Mouse (Mus musculus) cerebellum, postnatal 10 days (tissue): ENCODE results near the gene Rtf1.

ENCODE experiments used
- DNase-seq, 2 experiments: peaks; one replicate each; pipeline ENCODE4 v3.0.0; 2021; ENCODE audit warnings: mixed read lengths in 2 of 2

Gene Rtf1

GRCm38 (mm10) chr2:119737124-119737523, 62.3 kb downstream of the Rtf1 start:
- DNase-seq = peak; percentile 28 to 44

DNA sequence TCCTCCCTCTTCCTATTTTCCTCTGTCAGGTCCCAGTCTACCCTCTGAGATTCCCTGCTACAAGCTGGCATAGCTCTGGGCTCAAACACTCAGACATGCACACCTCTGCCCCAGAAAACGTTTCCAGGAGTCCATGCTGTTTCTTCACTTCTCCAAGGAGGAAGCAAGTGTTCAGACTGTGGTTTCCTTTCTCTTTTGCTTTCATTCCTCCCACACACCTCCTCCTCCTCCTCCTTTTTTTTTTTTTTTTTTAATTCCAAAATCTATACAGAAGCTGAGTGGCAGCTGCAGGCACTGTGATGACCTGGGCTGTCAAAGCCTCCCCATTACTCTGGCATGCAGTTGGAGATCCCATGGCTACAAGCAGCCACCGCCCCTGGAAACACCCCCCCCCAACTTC, 65.7 kb downstream of the Rtf1 start:
- DNase-seq = no peak

- peak; percentile 39 to 59 for DNase-seq
These were observed 66.9 kb downstream of the Rtf1 start, which contains the start of gene Itpka for GRCm38 (mm10) chr2:119741581-119742411. Gene Itpka, plus strand, starts transcription at chr2:119742337.

GRCm38 (mm10) chr2:119742461-119743175, 67.8 kb downstream of the Rtf1 start:
- DNase-seq = peak; percentile 32 to 36

DNA sequence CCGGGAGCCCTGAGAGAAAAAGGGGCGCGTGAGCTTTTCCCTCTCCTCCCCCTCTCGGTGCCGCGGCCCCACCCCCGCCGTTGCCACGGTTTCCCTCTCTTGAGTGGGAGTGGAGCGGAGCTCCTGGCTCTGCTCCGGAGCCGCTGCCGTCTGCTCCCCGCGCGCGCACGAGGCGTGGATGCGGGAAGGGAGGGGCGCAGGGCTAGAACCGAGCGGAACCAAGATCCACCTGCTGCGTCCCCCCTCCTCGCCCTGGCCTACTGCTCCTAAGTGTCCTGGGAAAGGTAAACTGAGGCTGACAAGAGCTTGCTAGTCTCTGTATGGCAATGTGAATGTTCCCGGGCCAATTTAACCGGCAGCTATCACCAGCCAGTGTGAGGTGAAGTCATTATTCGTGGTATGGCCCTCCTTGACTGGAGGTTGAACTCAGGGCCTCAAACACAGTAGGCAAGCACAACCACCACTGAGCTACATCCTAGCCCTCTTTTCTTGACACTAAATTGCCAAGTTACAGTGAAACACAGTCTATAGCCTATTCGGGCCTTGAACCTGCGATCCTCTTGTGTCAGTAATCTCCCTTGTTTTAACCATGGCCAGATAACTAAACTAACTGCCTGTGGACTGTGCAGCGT, 68.4 kb downstream of the Rtf1 start:
- DNase-seq = peak; percentile 29 to 31

GRCm38 (mm10) chr2:119743808-119744162, 68.9 kb downstream of the Rtf1 start:
- DNase-seq = peak in 1 of 2 experiments; percentile 18

DNA sequence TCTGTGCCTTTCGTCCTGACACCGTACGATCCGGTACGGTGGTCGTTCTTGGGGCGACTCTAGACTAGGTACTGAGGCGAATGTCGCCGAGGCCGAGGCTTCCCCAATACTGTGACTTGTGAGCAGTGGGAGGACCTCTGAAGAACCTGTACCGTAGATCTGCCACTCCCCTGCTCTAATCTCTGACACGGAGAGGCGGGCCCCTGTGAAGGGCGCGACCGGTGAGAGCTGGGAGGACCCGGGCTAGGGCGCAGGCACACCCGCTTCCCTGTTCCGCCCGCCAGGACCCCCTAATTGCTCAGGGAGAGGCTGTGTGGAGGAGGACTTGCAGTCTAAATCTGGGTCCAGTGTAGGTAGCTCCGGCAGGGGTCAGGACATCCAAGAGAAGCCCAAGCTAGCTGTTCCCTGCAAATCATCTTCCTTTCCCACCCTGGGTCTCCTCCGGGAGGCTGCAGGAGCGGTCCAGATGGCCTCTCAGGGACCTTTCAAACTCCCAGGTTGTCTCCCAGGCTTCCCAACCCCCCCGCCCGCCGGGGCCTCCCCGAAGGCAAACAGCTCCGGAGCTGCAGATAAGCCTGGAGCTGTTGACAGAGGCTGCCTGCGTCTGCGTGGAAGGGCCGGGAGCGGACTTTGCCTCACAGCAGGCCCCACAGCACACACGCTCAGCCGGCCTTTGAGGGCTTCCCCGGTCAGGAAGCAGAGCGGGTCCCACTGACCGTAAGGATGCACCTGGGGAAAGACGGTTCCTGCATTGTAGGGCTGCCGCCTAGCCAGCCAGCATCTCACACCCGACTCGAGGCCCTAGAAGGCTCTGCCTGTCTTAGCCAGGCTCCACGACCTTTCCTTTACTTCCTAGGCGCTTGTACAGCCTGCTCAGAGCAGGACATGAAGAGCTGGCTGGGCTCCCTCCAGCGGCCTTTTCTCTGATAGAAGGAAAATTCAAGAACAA, 69.6 kb downstream of the Rtf1 start:
- DNase-seq = peak; percentile 17 to 25

GRCm38 (mm10) chr2:119745281-119745680, 70.4 kb downstream of the Rtf1 start:
- peak; percentile 38 to 52 for DNase-seq

DNA sequence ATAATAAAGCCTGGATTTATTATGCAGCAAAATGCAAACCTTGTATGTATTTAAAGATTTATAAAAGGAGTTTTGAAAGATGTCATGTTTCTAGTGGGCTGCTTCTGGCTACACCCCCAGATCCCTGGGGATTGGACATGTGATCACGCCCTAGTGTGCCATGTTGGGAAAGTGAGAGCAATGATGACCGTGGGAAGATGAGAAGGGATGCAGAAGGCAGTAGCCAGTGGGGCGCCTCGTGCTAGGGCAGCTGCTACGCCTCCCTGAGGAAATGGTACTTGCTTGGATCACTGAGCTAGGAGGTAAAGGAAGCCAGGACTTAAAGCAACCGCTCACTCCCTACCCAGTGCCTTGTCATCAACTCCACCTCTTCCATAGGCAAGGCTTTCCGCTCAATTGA, 72.7 kb downstream of the Rtf1 start:
- no peak for DNase-seq

GRCm38 (mm10) chr2:119749260-119749659, 74.4 kb downstream of the Rtf1 start:
- no peak for DNase-seq

- peak; percentile 14 to 34 for DNase-seq
These were observed 82.8 kb downstream of the Rtf1 start for GRCm38 (mm10) chr2:119757601-119758100.

GRCm38 (mm10) chr2:119758101-119758843, 83.4 kb downstream of the Rtf1 start:
- DNase-seq = peak; percentile 42 to 45

GRCm38 (mm10) chr2:119758844-119759835, 84.3 kb downstream of the Rtf1 start:
- no peak for DNase-seq

DNA sequence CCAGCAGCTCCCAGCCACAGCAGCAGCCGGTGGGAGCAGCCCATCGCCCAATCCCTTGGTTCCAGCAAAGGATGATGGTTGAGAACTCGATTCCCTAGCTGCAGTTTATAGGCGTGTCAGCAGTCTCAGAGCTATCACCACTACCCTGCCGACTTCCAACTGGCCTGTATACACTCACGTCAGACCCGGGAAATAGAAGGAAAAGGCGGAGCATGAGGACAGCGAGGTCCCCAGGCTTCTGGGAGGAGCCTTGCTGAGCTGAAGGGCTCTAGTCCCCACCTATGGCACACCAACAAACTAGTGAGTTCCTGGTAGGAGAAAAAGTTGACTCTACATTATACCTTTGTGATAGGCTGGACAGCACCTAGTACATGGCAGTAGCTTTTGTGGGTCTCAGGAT, 85.4 kb downstream of the Rtf1 start, which contains the start of gene Ltk:
Gene Ltk (minus strand): TSS at position 181 of the 400 bp plus-strand sequence.
- no peak for DNase-seq

GRCm38 (mm10) chr2:119762276-119762675, 87.4 kb downstream of the Rtf1 start:
- no peak for DNase-seq

GRCm38 (mm10) chr2:119763924-119764323, 89.1 kb downstream of the Rtf1 start:
- DNase-seq = no peak

GRCm38 (mm10) chr2:119767246-119767645, 92.4 kb downstream of the Rtf1 start:
- DNase-seq = no peak
